Mouse (Mus musculus) intestine, postnatal 0 days (tissue): ENCODE results near the gene S100a4. TPM values are rescaled to one million over a fixed set of nuclear protein-coding genes. Genes with fewer than 3 reads are reported as not detected.

ENCODE experiments used
- ATAC-seq: fragments of 200-750 bp; cut with Nextera tagmentation; 2 replicates; pipeline ENCODE4 v1.8.0; 2017; ENCODE audit warnings: mild to moderate bottlenecking, moderate TSS enrichment, moderate library complexity
- H3K27ac ChIP-seq: fragments of 300-500 bp; sonication (generic); 2 replicates; pipeline ENCODE4 v1.5.1; 2014; ENCODE audit warnings: mild to moderate bottlenecking, low read depth, low read length, moderate library complexity
- H3K27me3 ChIP-seq: fragments of 300-500 bp; sonication (generic); replicated peaks from 2 replicates; pipeline ENCODE4 v1.6.1; 2014; ENCODE audit warnings: low read length, mixed read lengths; ENCODE audit not compliant: control insufficient read depth, insufficient read depth
- H3K36me3 ChIP-seq: fragments of 300-500 bp; sonication (generic); 2 replicates; pipeline ENCODE4 v1.6.1; 2014; ENCODE audit warnings: mild to moderate bottlenecking, moderate library complexity; ENCODE audit not compliant: control insufficient read depth, insufficient read depth
- H3K4me1 ChIP-seq: fragments of 300-500 bp; sonication (generic); replicated peaks from 2 replicates; pipeline ENCODE4 v1.6.1; 2014; ENCODE audit warnings: antibody characterized with exemption, low read length, mixed read lengths; ENCODE audit not compliant: control insufficient read depth, insufficient read depth
- H3K4me2 ChIP-seq: fragments of 300-500 bp; sonication (generic); replicated peaks from 2 replicates; pipeline ENCODE4 v1.6.1; 2014; ENCODE audit warnings: low read depth, mild to moderate bottlenecking, moderate library complexity
- H3K4me3 ChIP-seq: fragments of 300-500 bp; sonication (generic); 2 replicates; pipeline ENCODE4 v1.5.1; 2014; ENCODE audit warnings: low read depth, low read length
- H3K9ac ChIP-seq: fragments of 300-500 bp; sonication (generic); 2 replicates; pipeline ENCODE4 v1.6.1; 2014; ENCODE audit warnings: mild to moderate bottlenecking, low read depth, low read length
- H3K9me3 ChIP-seq: fragments of 300-500 bp; sonication (generic); 2 replicates; pipeline ENCODE4 v1.6.1; 2016; ENCODE audit warnings: mixed run types; ENCODE audit not compliant: control insufficient read depth
- CTCF ChIP-seq: sonication (generic); IDR thresholded peaks from 2 replicates; pipeline ENCODE4 v1.5.1; 2016; ENCODE audit warnings: low read depth, mild to moderate bottlenecking, control low read depth, antibody characterized with exemption, moderate library complexity
- WGBS: fragments of 180-500 bp; shearing (Covaris S2); extraction: QIAGEN DNeasy Blood & Tissue Kit; methylation state at CpG from one replicate; pipeline ENCODE4 v1.1.7; 2014; 5-methylcytosine and 5-hydroxymethylcytosine counted together
- polyA plus RNA-seq: library from polyadenylated mRNA; unstranded; fragments of >200 nt; fragmentation: Nextera tagmentation; extraction: Ambion mirVana; gene quantifications from 2 replicates; pipeline ENCODE4 v1.2.1, GENCODE M21; 2015

S100a4 gene
- polyA plus RNA-seq, 1 experiment from 2014 or later: 8.6 TPM

DNA sequence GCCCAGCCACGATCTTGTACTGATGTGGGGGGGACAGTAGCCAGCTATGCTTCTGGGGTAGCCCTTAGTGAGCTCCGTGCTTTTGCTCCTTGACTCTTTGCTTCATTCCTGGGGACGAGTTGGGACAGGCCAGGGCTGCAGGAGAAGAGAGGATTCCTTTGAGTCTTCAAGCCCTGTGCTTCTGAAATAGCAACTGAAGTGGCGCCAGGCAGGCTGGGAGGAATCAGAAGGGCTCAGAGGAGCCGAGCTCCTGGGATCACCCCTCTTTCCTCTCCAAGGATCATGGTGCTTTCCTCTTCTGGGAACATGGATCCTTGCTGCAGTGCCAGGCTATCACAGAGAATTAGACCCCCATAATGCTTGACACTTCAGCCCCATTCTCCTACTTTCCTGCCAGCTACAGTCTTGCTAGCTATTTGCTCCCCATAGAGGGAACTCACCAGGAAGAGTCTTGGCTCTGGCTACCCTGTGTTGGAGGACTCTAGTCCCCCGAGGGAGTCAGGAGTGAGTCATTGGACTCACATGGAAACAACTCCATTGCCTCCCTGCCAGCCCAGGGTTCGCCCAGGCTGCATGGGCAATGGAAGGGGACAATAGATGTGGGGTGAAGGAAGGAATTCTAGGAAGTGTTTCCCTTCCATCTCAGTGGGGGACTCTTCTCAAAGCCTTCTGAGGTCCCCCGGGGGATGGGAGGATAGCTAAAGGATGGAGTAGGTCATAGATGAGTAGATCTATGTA is 2.9 kb upstream of the S100a4 start:
- Histone ChIP-seq H3K27ac (no peak overlapping the region), H3K4me1 (no peaks in the 10 kb centered on the region), H3K4me3 (no peak overlapping the region), H3K4me2 (no peak overlapping the region), H3K9ac (no peak overlapping the region), H3K9me3 (no peaks in the 10 kb centered on the region), H3K27me3 (no peaks in the 10 kb centered on the region), H3K36me3 (no peaks in the 10 kb centered on the region)
- ATAC-seq: no peak
- WGBS: 81% methylated on average over 8 of the region's 8 CpGs
- no peak for TF ChIP-seq CTCF

DNA sequence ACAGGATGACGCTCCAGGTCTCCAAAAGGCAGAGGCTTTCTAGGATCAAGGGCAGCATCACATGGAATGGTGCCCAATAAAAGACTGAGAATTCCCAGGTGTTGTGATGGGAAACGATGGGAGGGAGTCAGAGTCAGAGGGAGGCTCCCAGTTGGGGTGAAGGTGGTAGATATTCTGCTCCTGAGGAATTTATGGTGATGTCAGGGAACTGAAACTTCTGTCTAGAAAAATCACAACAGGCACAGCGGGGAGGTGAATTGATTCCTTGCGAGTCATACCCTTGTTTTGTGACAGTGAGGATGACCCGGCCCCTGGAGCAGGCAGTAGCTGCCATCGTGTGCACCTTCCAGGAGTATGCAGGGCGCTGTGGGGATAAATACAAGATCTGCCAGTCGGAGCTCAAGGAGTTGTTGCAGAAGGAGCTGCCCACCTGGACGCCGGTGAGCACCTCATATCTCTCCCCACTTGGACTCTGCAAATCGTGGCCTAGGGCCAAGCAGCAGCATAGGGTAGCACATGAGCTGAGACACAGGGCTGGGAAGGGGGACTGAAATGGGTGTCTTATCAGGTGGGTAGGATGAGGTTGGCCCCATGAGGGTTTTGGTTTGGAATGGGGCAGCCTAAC is 2.0 kb upstream of the S100a4 start, which contains the start of gene Gm42674:
Gene Gm42674 (plus strand): TSS at position 419 of the 625 bp plus-strand sequence.
- H3K4me3 ChIP-seq: no peak within 1 kb of the TSS
- no peak within 1 kb of the TSS for H3K4me2 ChIP-seq
- H3K4me1 ChIP-seq: no peaks in the 10 kb centered on the region
- no peak within 1 kb of the TSS for H3K27ac ChIP-seq
- H3K27me3 ChIP-seq: no peaks in the 10 kb centered on the region
- no peak for ATAC-seq
- no peak within 1 kb of the TSS for H3K9ac ChIP-seq
- 79% methylated on average over 11 of the region's 11 CpGs for WGBS
- no peaks in the 10 kb centered on the region for H3K36me3 ChIP-seq
- TF ChIP-seq CTCF: no peak
- H3K9me3 ChIP-seq: no peaks in the 10 kb centered on the region

DNA sequence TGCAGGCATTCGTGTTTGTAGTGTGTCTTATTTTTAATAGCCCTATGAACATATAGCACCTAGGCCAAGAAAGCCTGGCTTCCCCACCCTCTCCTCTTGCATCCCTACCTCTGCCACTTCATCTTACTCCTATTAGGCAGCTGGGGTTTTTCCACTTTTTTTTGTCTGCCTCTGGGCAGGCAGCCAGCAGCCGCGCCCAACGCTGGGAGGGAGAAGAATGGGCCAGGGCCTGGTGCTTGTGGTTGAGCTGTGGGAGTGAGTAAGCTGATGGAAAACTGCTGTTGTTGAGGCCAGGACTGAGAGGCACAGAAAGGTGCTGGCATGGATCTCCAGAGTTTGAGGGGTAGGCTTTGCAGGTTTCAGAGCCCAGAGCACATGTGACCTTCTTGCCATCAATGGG is 845 bp downstream of the S100a4 start:
- Histone ChIP-seq H3K9me3 (no peaks in the 10 kb centered on the region), H3K4me2 (no peak overlapping the region), H3K9ac (no peak overlapping the region), H3K27me3 (no peaks in the 10 kb centered on the region), H3K36me3 (no peaks in the 10 kb centered on the region), H3K4me1 (no peaks in the 10 kb centered on the region), H3K27ac (no peak overlapping the region), H3K4me3 (no peak overlapping the region)
- no peak for TF ChIP-seq CTCF
- 22% methylated on average over 4 of the region's 4 CpGs for WGBS
- no peak for ATAC-seq

DNA sequence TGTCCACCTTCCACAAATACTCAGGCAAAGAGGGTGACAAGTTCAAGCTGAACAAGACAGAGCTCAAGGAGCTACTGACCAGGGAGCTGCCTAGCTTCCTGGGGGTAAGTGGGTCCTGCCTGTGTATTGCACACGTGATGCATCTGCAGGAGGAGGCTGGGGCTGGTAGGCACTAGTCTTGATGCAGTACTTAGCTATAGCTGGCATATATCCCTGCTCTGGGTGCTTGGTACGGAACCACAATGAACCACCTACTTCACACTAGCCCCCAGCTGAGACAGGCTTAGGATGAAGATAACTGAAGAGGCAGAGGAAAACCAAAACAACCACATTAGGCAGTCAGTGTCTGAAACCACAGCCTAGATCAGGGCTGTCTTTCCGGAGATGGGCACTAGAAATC is 1.5 kb downstream of the S100a4 start:
- Histone ChIP-seq H3K4me1 (no peaks in the 10 kb centered on the region), H3K27me3 (no peaks in the 10 kb centered on the region), H3K9me3 (no peaks in the 10 kb centered on the region), H3K4me2 (no peak overlapping the region), H3K4me3 (no peak overlapping the region), H3K9ac (no peak overlapping the region), H3K36me3 (no peaks in the 10 kb centered on the region), H3K27ac (no peak overlapping the region)
- TF ChIP-seq CTCF: no peak
- WGBS: 87% methylated on average over 3 of the region's 3 CpGs
- no peak for ATAC-seq

DNA sequence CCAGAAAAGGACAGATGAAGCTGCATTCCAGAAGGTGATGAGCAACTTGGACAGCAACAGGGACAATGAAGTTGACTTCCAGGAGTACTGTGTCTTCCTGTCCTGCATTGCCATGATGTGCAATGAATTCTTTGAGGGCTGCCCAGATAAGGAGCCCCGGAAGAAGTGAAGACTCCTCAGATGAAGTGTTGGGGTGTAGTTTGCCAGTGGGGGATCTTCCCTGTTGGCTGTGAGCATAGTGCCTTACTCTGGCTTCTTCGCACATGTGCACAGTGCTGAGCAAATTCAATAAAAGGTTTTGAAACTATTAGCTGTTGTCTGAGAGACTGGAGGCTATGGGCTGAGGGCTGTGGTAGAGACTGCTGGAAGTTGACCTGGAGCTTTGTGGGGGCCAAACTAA is 2.2 kb downstream of the S100a4 start:
- no peak overlapping the region for H3K27ac ChIP-seq
- no peaks in the 10 kb centered on the region for H3K27me3 ChIP-seq
- no peak for ATAC-seq
- no peaks in the 10 kb centered on the region for H3K4me1 ChIP-seq
- WGBS: 86% methylated on average over 2 of the region's 2 CpGs
- no peak overlapping the region for H3K4me3 ChIP-seq
- no peak for TF ChIP-seq CTCF
- H3K9me3 ChIP-seq: no peaks in the 10 kb centered on the region
- H3K36me3 ChIP-seq: no peaks in the 10 kb centered on the region
- no peak overlapping the region for H3K4me2 ChIP-seq
- no peak overlapping the region for H3K9ac ChIP-seq

DNA sequence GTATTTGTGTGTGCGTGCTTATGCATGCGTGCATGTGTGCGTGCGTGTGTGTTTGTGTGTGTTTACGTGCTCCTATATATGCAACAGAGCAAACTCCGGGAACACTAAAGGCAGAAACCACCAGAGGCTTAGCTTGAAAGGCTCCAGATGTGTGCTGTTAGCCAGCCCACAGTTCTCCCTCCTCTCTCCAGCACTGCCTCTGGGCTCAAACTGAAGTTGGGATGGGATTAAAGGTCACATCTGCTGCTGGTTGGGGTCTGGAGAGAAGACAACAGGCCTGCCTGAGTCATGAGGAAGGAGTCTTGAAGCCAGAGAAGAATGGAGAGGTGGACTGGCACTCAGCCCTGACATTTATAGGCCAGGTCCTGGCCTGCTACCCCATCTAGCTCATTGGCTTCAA is 2.6 kb downstream of the S100a4 start:
- Histone ChIP-seq H3K27me3 (no peaks in the 10 kb centered on the region), H3K9me3 (no peaks in the 10 kb centered on the region), H3K4me3 (no peak overlapping the region), H3K4me2 (no peak overlapping the region), H3K9ac (no peak overlapping the region), H3K27ac (no peak overlapping the region), H3K36me3 (no peaks in the 10 kb centered on the region), H3K4me1 (no peaks in the 10 kb centered on the region)
- 77% methylated on average over 6 of the region's 6 CpGs for WGBS
- ATAC-seq: no peak
- TF ChIP-seq CTCF: no peak
